Mouse (Mus musculus) liver, postnatal 0 days (tissue): ENCODE results near the gene Kcnc3. TPM values are rescaled to one million over a fixed set of nuclear protein-coding genes. Genes with fewer than 3 reads are reported as not detected.

ENCODE experiments used
- ATAC-seq: fragments of 200-750 bp; cut with Nextera tagmentation; 2 replicates; pipeline ENCODE4 v1.8.0; 2017; ENCODE audit warnings: mild to moderate bottlenecking, moderate library complexity
- DNase-seq: peaks from one replicate; pipeline ENCODE4 v3.0.0-alpha.2; 2016
- H3K27ac ChIP-seq: fragments of 300-500 bp; sonication (generic); 2 replicates; pipeline ENCODE4 v1.5.1; 2014; ENCODE audit warnings: antibody characterized with exemption, moderate library complexity, mild to moderate bottlenecking, low read depth
- H3K27me3 ChIP-seq: fragments of 300-500 bp; sonication (generic); 2 replicates; pipeline ENCODE4 v1.6.1; 2014; ENCODE audit warnings: low read length, control low read depth, mixed read lengths; ENCODE audit not compliant: insufficient read depth
- H3K36me3 ChIP-seq: fragments of 300-500 bp; sonication (generic); replicated peaks from 2 replicates; pipeline ENCODE4 v1.6.1; 2014; ENCODE audit warnings: mild to moderate bottlenecking, control low read depth, low read length, moderate library complexity, mixed read lengths; ENCODE audit not compliant: insufficient read depth
- H3K4me1 ChIP-seq: fragments of 300-500 bp; sonication (generic); 2 replicates; pipeline ENCODE4 v1.6.1; 2014; ENCODE audit warnings: antibody characterized with exemption, mild to moderate bottlenecking, control low read depth; ENCODE audit not compliant: insufficient read depth
- H3K4me2 ChIP-seq: fragments of 300-500 bp; sonication (generic); 2 replicates; pipeline ENCODE4 v1.6.1; 2014; ENCODE audit warnings: low read depth, mild to moderate bottlenecking, low read length, moderate library complexity, mixed read lengths
- H3K4me3 ChIP-seq: fragments of 300-500 bp; sonication (generic); 2 replicates; pipeline ENCODE4 v1.5.1; 2014; ENCODE audit warnings: low read depth, low read length
- H3K9ac ChIP-seq: fragments of 300-500 bp; sonication (generic); replicated peaks from 2 replicates; pipeline ENCODE4 v1.6.1; 2014; ENCODE audit warnings: mild to moderate bottlenecking, moderate library complexity
- H3K9me3 ChIP-seq: fragments of 300-500 bp; sonication (generic); 2 replicates; pipeline ENCODE4 v1.6.1; 2016; ENCODE audit warnings: mild to moderate bottlenecking, control low read depth, low read length, mixed read lengths
- CTCF ChIP-seq: sonication (generic); IDR thresholded peaks from 2 replicates; pipeline ENCODE4 v1.5.1; 2016; ENCODE audit warnings: antibody characterized with exemption, low read depth
- EP300 ChIP-seq: IDR thresholded peaks from 2 replicates; pipeline ENCODE4 v1.6.1; 2016; ENCODE audit warnings: antibody characterized with exemption, low read depth, mild to moderate bottlenecking
- WGBS: fragments of 180-500 bp; shearing (Covaris S2); extraction: QIAGEN DNeasy Blood & Tissue Kit; methylation state at CpG from one replicate; pipeline ENCODE4 v1.1.7; 2014; ENCODE audit not compliant: insufficient replicate concordance; 5-methylcytosine and 5-hydroxymethylcytosine counted together
- polyA plus RNA-seq: library from polyadenylated mRNA; unstranded; fragments of >200 nt; fragmentation: Nextera tagmentation; extraction: Ambion mirVana; gene quantifications from 2 replicates; pipeline ENCODE4 v1.2.1, GENCODE M21; 2015

The Kcnc3 gene
- polyA plus RNA-seq, 1 experiment from 2014 or later: 0.20 TPM

- no peak for TF ChIP-seq EP300
- no peak for TF ChIP-seq CTCF
- H3K4me1 ChIP-seq: peaks cover 4% of the 10 kb centered on the region; the same call in 1 of the 2 replicates
- no peak for DNase-seq
- no peaks in the 10 kb centered on the region for H3K36me3 ChIP-seq
- H3K27ac ChIP-seq: no peak overlapping the region
- WGBS: 4% methylated on average over 20 of the region's 20 CpGs
- no peak for ATAC-seq
- no peak overlapping the region for H3K4me3 ChIP-seq
- H3K9ac ChIP-seq: no peak overlapping the region
- no peak overlapping the region for H3K4me2 ChIP-seq
- H3K27me3 ChIP-seq: peaks cover 58% of the 10 kb centered on the region
- no peaks in the 10 kb centered on the region for H3K9me3 ChIP-seq
Observed at GRCm38 (mm10) chr7:44603186-44603855, 12.9 kb downstream of the Kcnc3 start.

- Histone ChIP-seq H3K4me3 (peak overlapping the region; percentile 33; the same call in 1 of the 2 replicates), H3K4me2 (peak overlapping the region; percentile 58), H3K36me3 (no peaks in the 10 kb centered on the region), H3K27me3 (peaks cover 58% of the 10 kb centered on the region), H3K9ac (no peak overlapping the region; the same call in 1 of the 2 replicates), H3K9me3 (no peaks in the 10 kb centered on the region), H3K27ac (no peak overlapping the region), H3K4me1 (peaks cover 4% of the 10 kb centered on the region; the same call in 1 of the 2 replicates)
- 4% methylated on average over 19 of the region's 25 CpGs for WGBS
- no peak for TF ChIP-seq CTCF
- TF ChIP-seq EP300: no peak
- DNase-seq: peak; percentile 41
- peak; percentile 67 for ATAC-seq
Observed at GRCm38 (mm10) chr7:44604139-44604606, 13.7 kb downstream of the Kcnc3 start.

- Histone ChIP-seq H3K9ac (no peak overlapping the region), H3K27me3 (peaks cover 58% of the 10 kb centered on the region), H3K4me2 (peak overlapping the region; percentile 58), H3K4me3 (no peak overlapping the region), H3K9me3 (no peaks in the 10 kb centered on the region), H3K27ac (no peak overlapping the region), H3K4me1 (peaks cover 4% of the 10 kb centered on the region; the same call in 1 of the 2 replicates), H3K36me3 (no peaks in the 10 kb centered on the region)
- 8% methylated on average over 8 of the region's 8 CpGs for WGBS
- no peak for DNase-seq
- no peak for ATAC-seq
- TF ChIP-seq EP300 (no peak), CTCF (no peak)
Observed at GRCm38 (mm10) chr7:44604619-44605018, 14.2 kb downstream of the Kcnc3 start.

- H3K36me3 ChIP-seq: no peaks in the 10 kb centered on the region
- peaks cover 58% of the 10 kb centered on the region for H3K27me3 ChIP-seq
- ATAC-seq: no peak
- no peak overlapping the region for H3K9ac ChIP-seq
- no peak overlapping the region for H3K4me3 ChIP-seq
- 35% methylated on average over 7 of the region's 7 CpGs for WGBS
- H3K27ac ChIP-seq: no peak overlapping the region
- no peak for DNase-seq
- TF ChIP-seq EP300: no peak
- TF ChIP-seq CTCF: no peak
- H3K4me2 ChIP-seq: no peak overlapping the region
- H3K9me3 ChIP-seq: no peaks in the 10 kb centered on the region
- peaks cover 4% of the 10 kb centered on the region; the same call in 1 of the 2 replicates for H3K4me1 ChIP-seq
Observed at GRCm38 (mm10) chr7:44605436-44605835, 15.0 kb downstream of the Kcnc3 start.

- no peaks in the 10 kb centered on the region for H3K36me3 ChIP-seq
- no peak overlapping the region for H3K9ac ChIP-seq
- H3K27me3 ChIP-seq: peaks cover 54% of the 10 kb centered on the region
- H3K4me3 ChIP-seq: no peak overlapping the region
- WGBS: 7% methylated on average over 29 of the region's 29 CpGs
- H3K4me2 ChIP-seq: no peak overlapping the region
- TF ChIP-seq CTCF: no peak
- no peak for TF ChIP-seq EP300
- peaks cover 4% of the 10 kb centered on the region; the same call in 1 of the 2 replicates for H3K4me1 ChIP-seq
- H3K9me3 ChIP-seq: no peaks in the 10 kb centered on the region
- DNase-seq: no peak
- H3K27ac ChIP-seq: no peak overlapping the region
- no peak for ATAC-seq
Observed at GRCm38 (mm10) chr7:44606171-44606901, 15.9 kb downstream of the Kcnc3 start.

- TF ChIP-seq EP300 (no peak), CTCF (no peak)
- 69% methylated on average over 7 of the region's 7 CpGs for WGBS
- H3K4me3 ChIP-seq: no peak overlapping the region
- H3K27ac ChIP-seq: no peak overlapping the region
- no peaks in the 10 kb centered on the region for H3K4me1 ChIP-seq
- peaks cover 16% of the 10 kb centered on the region for H3K27me3 ChIP-seq
- no peak for DNase-seq
- no peak for ATAC-seq
- no peak overlapping the region for H3K9ac ChIP-seq
- H3K4me2 ChIP-seq: no peak overlapping the region
- H3K9me3 ChIP-seq: no peaks in the 10 kb centered on the region
- no peaks in the 10 kb centered on the region for H3K36me3 ChIP-seq
Observed at GRCm38 (mm10) chr7:44612192-44612591, 21.7 kb downstream of the Kcnc3 start.
